Mouse (Mus musculus) kidney, adult 2 months (tissue): ENCODE measurements at regions not wholly inside any gene's neighbourhood (a gene's known extent, or its start where the extent isn't known, plus 50 kb on each side); places are given as distances from the start of the nearest gene placed in this dataset.

Source experiments
- CTCF ChIP-seq: fragments of 200-500 bp; conservative IDR thresholded peaks from 2 replicates; pipeline ENCODE4 v1.5.1; 2011; ENCODE audit warnings: low read depth, mild to moderate bottlenecking, control low read depth, low read length, moderate library complexity, mixed read lengths; ENCODE audit not compliant: insufficient read depth, insufficient read length
- POLR2A ChIP-seq: fragments of 200-500 bp; IDR thresholded peaks from one replicate; pipeline ENCODE4 v1.6.1; 2011; ENCODE audit warnings: low read depth, low read length, control low read depth

DNA sequence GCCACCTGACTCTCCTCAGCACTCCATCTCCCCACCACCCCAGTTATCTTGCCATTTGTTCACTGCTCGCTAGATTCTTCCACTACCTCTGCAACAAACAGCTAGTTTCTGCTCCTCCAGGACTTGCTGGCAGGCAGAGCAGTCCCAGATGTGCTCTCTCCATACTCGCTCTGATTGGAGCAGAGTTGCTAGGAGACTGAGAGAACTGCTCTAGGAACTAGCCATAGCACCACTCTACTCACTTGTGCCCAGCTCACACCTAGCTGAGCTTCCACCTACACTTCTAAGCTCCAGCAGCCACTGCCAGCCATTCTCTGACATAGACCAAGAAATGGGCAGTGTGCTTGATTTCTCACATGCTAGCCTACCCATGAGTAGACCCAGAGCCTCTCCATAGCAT is 230.6 kb upstream of the Sema3a start:
- TF ChIP-seq CTCF: no peak
- no peak for TF ChIP-seq POLR2A
